Mouse (Mus musculus): ENCODE data around the gene Slc25a21.

Gene Slc25a21

GRCm38 (mm10) chr12:57184401-57185147 is 12.7 kb downstream of the Slc25a21 start:
- no peak for DNase-seq

- no peak for DNase-seq
Measured at GRCm38 (mm10) chr12:57179465-57180188, 17.6 kb downstream of the Slc25a21 start.

- no peak for DNase-seq
Measured at GRCm38 (mm10) chr12:57178818-57179217, 18.5 kb downstream of the Slc25a21 start.

DNA sequence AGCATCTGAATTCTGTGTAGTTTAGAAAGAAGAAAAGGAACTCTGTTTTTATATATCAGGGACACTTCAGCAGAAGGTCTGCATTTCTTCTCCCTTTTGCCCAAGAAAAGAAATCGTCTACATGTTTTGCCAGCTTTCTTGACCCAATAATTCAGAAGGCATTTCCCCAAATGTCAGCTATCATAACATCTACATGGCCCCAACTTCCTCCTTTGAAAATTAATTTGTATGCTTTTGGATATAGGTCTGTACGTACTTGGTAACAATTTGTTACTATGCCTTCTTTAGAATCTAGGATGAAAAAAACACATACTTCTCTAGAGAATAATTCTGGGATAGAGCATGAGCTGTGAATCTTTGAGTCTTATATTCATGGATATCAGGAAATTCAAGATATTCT is 34.0 kb downstream of the Slc25a21 start:
- no peak for DNase-seq

- no peak for DNase-seq
Measured at GRCm38 (mm10) chr12:57162840-57163239, 34.4 kb downstream of the Slc25a21 start.

GRCm38 (mm10) chr12:57159904-57160303 is 37.4 kb downstream of the Slc25a21 start:
- DNase-seq, result no peak

- DNase-seq, result no peak
Measured at GRCm38 (mm10) chr12:57158266-57158665, 39.0 kb downstream of the Slc25a21 start.

DNA sequence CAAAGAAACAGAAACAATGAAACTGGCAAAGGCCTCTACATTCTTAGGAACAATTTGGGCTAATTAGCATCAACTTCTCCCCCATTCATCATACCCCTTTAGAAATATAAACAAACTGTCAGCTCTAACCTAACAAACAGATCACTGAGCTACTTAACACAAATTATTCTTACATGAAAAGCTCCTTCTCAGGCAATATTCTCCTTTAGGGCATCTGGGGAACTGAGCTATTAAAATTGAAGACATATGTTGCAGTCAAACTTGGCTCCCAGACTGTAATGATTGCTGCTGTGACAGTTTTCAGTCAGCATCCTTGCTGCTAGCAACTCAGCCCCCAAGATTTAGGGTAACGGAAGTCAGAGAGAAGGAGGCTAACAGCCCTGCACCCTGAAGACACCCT is 58.3 kb downstream of the Slc25a21 start:
- no peak for DNase-seq

- DNase-seq, result no peak
Measured at GRCm38 (mm10) chr12:57137809-57138208, 59.5 kb downstream of the Slc25a21 start.

GRCm38 (mm10) chr12:57118602-57119001 is 78.7 kb downstream of the Slc25a21 start:
- DNase-seq, result no peak

- no peak for DNase-seq
Measured at GRCm38 (mm10) chr12:57115516-57115915, 81.8 kb downstream of the Slc25a21 start.

DNA sequence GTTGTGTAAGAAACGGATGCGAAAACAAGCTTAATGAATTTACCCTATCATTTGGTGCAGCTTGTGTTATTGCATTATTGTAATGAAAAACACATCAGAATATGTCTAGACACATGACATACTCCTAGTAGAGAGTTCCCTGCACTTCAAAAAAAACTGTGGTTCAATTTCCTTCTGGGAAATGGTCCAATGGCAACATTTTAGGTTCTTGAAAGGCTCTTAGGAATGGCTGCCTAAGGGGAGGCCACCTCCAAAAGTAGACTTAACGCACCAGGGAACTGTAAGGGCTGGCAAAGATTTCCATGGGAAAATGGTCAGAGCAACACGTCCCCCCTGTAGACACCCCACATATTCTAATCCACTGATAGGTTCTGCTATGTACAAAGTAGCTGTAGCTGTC is 87.9 kb downstream of the Slc25a21 start:
- no peak for DNase-seq

DNA sequence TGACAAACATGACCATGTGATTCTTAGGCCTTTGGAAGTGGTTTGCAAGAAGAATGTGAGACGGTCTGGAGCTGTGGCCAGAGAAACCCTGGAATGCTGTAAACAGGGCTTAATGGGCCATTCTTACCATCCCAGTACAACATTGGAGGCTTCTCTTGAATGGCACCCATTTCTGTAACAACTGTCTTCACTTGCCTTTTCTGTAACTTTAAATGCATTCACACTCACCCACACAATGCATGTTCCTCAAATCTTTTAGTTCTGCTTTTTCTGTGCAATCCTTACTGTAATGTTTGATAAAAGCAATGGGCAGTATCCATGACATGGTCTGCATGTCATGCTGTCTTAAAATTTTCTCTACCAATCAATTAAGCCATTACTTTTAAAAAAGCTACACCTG is 95.0 kb downstream of the Slc25a21 start:
- no peak for DNase-seq

- no peak for DNase-seq
Measured at GRCm38 (mm10) chr12:57100549-57100948, 96.7 kb downstream of the Slc25a21 start.

GRCm38 (mm10) chr12:57099066-57099465 is 98.2 kb downstream of the Slc25a21 start:
- DNase-seq, result no peak

DNA sequence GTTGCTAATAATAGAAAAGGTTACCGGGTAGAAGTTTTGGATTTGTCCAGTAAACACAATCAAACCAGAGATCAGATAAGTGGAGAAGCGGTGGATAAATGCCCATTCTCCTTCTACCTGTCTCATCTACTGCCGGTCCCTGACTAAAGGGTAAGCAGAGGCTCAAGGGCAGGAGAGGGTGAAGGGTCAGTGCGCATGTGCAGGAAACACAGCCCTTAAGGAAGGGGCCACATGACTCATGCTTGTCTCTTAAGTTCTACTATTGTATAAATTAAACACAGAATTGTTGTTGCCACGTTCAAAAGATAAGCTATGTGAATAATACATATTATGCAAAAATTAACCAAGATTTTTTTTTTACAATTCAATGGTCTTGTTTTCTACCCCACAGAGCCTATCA is 98.9 kb downstream of the Slc25a21 start:
- DNase-seq, result no peak

- DNase-seq, result no peak
Measured at GRCm38 (mm10) chr12:57093107-57093506, 104.2 kb downstream of the Slc25a21 start.

GRCm38 (mm10) chr12:57084519-57084918 is 112.8 kb downstream of the Slc25a21 start:
- DNase-seq, result no peak

DNA sequence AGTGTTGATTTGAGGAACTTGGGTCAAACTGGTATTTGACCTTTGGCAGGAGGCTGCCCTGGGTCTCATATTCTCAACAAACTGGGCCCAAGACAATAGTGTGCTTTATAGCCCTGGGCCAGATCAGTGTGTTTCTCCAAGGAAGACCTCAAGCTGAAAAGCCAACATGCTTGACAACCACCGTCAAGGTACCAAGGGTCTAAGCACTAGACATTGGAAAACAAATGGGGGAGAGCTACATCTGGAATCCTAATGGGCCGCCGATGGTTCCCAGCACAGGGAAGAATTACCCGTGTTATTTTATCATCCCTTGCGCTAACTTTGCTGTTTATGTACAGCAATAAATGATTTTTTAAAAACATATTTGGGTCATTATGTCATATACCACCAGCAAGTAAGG is 113.7 kb downstream of the Slc25a21 start:
- no peak for DNase-seq

DNA sequence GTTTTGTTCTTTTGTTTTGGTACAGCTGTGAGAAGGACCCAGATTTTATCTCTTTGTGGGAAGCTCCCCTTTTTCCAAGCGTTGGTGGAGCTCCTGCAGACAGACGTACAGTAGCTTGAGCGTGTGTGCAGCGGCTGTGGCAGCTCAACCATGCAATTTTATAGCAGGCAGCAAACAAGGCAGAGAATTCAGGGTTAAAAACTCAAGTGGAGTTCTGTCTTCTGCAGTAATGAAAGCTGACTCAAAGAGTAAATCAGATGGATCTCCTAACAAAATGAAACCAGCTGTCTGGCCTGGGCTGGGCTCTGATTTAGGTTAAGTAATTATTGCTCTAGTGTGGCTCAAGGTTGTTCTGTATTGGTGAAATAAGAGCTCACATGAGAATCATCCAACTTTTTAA is 120.7 kb downstream of the Slc25a21 start:
- DNase-seq, result no peak

- no peak for DNase-seq
Measured at GRCm38 (mm10) chr12:57072616-57073015, 124.7 kb downstream of the Slc25a21 start.

- DNase-seq, result no peak
Measured at GRCm38 (mm10) chr12:57068607-57069006, 128.7 kb downstream of the Slc25a21 start.

DNA sequence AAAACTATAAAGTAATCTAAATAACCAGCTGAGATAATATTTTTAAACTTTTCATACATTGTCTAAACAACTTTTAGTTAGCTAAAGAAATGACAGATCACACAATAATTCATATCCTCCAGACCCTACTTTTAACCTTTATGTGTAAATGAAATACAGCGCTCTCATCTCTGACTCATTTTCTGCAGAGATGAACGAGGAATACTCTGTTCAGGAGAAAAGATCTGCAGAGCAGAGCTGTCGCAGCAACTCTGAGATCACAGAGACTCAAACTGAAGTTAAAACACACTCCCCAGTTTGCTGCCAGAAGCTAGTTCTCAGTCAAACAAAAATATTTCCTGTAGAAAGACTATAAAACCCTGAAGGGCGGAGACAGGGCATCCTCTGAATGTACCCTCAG is 177.5 kb downstream of the Slc25a21 start:
- no peak for DNase-seq

DNA sequence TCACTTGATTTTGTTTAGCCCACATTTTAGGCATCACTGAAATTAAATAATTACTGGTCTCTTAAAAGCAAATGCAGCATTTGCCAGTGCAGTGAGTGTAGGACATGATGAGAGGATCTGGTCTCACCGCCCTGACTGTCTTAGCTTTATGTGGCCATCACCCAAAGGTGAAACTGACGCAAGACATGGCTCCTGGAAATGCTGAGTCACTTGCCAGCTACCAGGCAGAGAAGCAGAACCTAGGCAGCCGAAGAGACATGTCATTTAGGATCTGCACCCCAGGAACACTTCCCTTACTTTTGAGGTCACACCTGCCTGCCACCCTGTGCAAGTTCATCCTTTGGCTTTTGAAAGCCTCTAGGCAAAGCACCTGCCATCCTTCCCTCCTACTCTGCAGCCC is 180.4 kb downstream of the Slc25a21 start:
- no peak for DNase-seq

DNA sequence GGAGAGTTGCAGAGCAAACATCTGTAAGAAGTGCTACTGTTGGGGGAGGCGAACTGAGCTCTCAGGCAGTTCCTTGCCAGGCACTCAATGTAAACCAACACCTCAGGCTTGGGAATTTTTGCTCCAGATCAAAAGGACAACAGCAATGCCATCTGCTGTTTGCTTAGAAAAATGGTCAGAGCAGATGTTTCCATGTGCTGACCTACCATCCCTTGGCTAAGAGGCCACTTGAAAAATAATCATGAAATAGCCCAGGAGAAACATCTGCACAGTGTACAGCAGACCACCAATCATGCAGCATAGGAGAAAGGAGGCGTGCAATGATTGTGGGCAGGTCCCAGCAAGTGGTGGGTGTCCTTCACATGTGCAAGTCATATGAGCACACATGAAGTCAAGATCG is 180.9 kb downstream of the Slc25a21 start:
- DNase-seq, result no peak

All from cerebellum, adult 11 months (tissue).